Mouse (Mus musculus): ENCODE results near the gene Ppp2r1b.
A peak's percentile ranks its signal among the peaks of the same experiment; 100 is the strongest.

- TF ChIP-seq CTCF (IDR thresholded peaks at IDR 0.05; ENCODE audit: borderline replicate concordance, insufficient read depth, low read depth, low read length) (peak; percentile 60; the same call in 1 of the 2 replicates), POLR2A (IDR thresholded peaks at IDR 0.05; ENCODE audit: borderline replicate concordance, insufficient read depth, low read length) (no peak)
These were observed 4.1 kb downstream of the Ppp2r1b start for GRCm38 (mm10) chr9:50849249-50849648.
